Mouse (Mus musculus): ENCODE measurements around the gene Hspb1. TPM values are rescaled to one million over a fixed set of nuclear protein-coding genes. Genes with fewer than 3 reads are reported as not detected.

Hspb1 gene
- polyA plus RNA-seq, 1 experiment from 2014 or later: 952 TPM

DNA sequence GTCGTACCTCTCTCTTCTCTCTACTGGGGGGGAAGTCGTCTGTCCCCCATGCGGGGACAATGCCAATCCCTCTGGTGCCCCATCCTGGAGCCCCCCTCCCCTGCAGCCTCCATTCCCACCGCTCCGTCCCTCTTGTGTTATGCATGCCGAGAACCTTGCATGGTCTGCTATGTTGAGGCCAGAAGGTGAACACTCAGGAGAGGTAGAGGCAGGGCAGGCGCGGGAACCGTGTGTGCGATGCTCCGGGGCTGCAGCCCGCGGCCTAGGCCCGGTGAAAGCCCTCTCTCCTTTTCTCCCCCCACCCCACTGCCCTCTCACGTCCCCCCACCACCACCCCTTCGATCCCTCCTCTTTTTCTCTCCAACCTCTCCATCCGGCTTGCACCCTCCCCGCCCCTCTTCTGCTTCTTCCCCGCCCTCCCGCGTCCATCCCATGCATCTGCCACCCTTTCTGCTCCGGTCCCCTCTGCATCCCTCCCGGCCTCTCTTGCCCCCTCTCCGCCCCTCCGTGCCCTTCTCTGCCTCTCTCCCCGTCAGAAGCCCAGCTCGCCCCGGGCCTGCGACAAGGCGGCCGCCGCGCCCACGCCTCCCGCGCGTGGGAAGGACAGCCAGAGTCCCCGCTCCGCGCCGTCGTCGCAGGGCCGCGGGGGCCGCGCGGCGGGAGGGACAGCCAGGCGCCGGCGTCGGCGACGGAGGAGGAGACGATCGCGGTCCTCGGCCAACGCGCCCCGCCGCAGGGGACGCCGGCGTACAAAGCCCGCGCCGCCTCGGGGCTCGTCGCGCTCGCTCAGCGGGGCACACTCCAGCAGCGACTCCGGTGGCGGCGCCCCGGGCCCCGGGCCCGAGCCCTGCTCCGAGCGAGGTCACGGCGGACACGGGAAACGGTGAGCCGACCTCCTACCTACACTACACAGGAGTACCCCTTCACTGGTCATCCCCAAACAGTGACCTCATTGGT, 19.8 kb upstream of the Hspb1 start:
- peak overlapping the region; percentile 49 for H3K9ac ChIP-seq
- no peaks in the 10 kb centered on the region for H3K36me3 ChIP-seq
- no peak overlapping the region for H3K27ac ChIP-seq
- H3K4me2 ChIP-seq: peak overlapping the region; percentile 94
- no peaks in the 10 kb centered on the region for H3K9me3 ChIP-seq (replicated peaks)
- WGBS: 2% methylated on average over 71 of the region's 89 CpGs
- H3K4me3 ChIP-seq: peak overlapping the region; percentile 56
- peaks cover 19% of the 10 kb centered on the region for H3K4me1 ChIP-seq (replicated peaks)
- peaks cover 79% of the 10 kb centered on the region for H3K27me3 ChIP-seq
- no peak for ATAC-seq (replicated peaks; ENCODE audit: insufficient number of reproducible peaks, insufficient read depth, low FRiP score, low read depth)

GRCm38 (mm10) chr5:135868653-135869052, 19.1 kb upstream of the Hspb1 start:
- no peak for ATAC-seq (replicated peaks; ENCODE audit: insufficient number of reproducible peaks, insufficient read depth, low FRiP score, low read depth)
- H3K27me3 ChIP-seq: peaks cover 82% of the 10 kb centered on the region
- no peak overlapping the region for H3K27ac ChIP-seq

GRCm38 (mm10) chr5:135869661-135870423, 17.9 kb upstream of the Hspb1 start:
- H3K27ac ChIP-seq: no peak overlapping the region
- no peak overlapping the region for H3K4me3 ChIP-seq
- no peak overlapping the region for H3K9ac ChIP-seq
- ATAC-seq (replicated peaks; ENCODE audit: insufficient number of reproducible peaks, insufficient read depth, low FRiP score, low read depth): no peak
- H3K4me1 ChIP-seq (replicated peaks): peaks cover 27% of the 10 kb centered on the region
- H3K36me3 ChIP-seq: no peaks in the 10 kb centered on the region
- no peaks in the 10 kb centered on the region for H3K9me3 ChIP-seq (replicated peaks)
- 56% methylated on average over 14 of the region's 14 CpGs for WGBS
- no peak overlapping the region for H3K4me2 ChIP-seq
- peaks cover 75% of the 10 kb centered on the region for H3K27me3 ChIP-seq

More at GRCm38 (mm10) chr5:135868653-135869052, 19.1 kb upstream of the Hspb1 start:
- Histone ChIP-seq H3K36me3 (no peaks in the 10 kb centered on the region), H3K4me2 (peak overlapping the region; percentile 94), H3K4me3 (peak overlapping the region; percentile 56), H3K9me3 (replicated peaks) (no peaks in the 10 kb centered on the region), H3K4me1 (replicated peaks) (peaks cover 26% of the 10 kb centered on the region), H3K9ac (no peak overlapping the region)
- WGBS: 3% methylated on average over 27 of the region's 27 CpGs

DNA sequence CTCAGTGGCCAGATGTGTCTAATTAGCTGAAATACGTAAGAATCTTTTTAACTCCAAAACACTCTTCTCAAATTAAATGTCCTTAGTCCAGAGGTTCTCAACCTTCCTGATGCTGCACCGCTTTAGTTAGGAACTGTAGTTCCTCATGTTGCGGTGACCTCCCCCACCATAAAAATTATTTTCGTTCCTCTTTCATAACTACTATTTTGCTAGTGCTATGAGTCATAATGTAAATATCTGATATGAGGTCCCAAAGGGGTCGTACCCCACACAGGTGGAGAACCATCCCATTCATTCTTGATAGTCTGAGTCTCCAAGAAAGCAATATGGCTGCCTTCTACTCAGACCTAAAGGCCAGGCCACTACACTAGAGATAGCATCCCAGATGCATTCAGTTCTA, 17.2 kb upstream of the Hspb1 start:
- H3K4me1 ChIP-seq (replicated peaks): peaks cover 27% of the 10 kb centered on the region
- peaks cover 69% of the 10 kb centered on the region for H3K27me3 ChIP-seq
- no peak overlapping the region for H3K4me3 ChIP-seq
- no peak overlapping the region for H3K27ac ChIP-seq
- WGBS: 85% methylated on average over 5 of the region's 5 CpGs
- no peaks in the 10 kb centered on the region for H3K9me3 ChIP-seq (replicated peaks)
- no peak overlapping the region for H3K9ac ChIP-seq
- H3K36me3 ChIP-seq: no peaks in the 10 kb centered on the region
- H3K4me2 ChIP-seq: no peak overlapping the region
- no peak for ATAC-seq (replicated peaks; ENCODE audit: insufficient number of reproducible peaks, insufficient read depth, low FRiP score, low read depth)

DNA sequence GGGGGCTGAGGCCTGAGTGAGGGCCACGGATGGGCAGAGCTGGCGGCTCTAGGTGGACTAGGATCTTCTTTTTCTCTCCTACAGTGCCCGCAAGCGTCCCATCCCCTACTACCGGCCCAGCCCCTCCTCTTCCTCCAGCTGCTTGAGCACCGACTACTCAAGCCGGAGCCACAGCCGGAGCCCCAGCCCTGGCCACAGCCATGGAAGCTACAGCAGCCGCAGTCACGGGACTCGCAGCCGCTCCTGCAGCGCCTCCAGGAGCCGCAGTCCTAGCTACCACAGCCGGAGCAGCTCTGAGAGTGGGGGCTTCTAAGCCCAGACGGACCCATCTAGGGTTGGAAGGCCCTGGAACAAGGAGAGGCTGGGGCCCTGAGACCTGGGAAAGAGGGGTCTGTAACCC, 14.7 kb upstream of the Hspb1 start:
- H3K27ac ChIP-seq: no peak overlapping the region
- WGBS: 14% methylated on average over 15 of the region's 16 CpGs
- H3K27me3 ChIP-seq: peaks cover 49% of the 10 kb centered on the region
- peak overlapping the region; percentile 44; the same call in 1 of the 2 replicates for H3K4me2 ChIP-seq
- H3K9me3 ChIP-seq (replicated peaks): no peaks in the 10 kb centered on the region
- H3K9ac ChIP-seq: no peak overlapping the region
- no peaks in the 10 kb centered on the region for H3K36me3 ChIP-seq
- peaks cover 29% of the 10 kb centered on the region for H3K4me1 ChIP-seq (replicated peaks)
- H3K4me3 ChIP-seq: 0 out of 2 replicates have a peak overlapping the region, but pooled peaks have one; percentile 4
- ATAC-seq (replicated peaks; ENCODE audit: insufficient number of reproducible peaks, insufficient read depth, low FRiP score, low read depth): peak; percentile 11; the same call in 1 of the 2 replicates

DNA sequence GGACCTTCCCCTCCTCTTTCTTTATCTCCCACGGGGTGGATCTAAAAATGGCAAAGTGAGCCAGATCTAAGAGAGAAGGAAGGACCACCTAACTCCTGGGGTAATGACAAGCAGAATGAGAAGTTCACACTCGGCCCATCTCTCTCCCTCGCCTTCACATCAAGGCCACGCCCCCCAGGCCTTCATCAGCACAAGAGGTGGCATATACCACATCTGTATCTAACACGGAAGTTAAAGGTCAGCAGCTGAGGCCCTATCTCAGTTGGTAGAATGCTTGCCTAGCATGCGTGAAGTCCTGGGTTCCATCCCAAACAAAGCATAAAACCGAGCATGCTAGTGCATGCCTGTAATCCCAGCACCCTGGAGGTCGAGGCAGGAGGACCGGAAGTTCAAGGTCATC, 14.0 kb upstream of the Hspb1 start:
- Histone ChIP-seq H3K36me3 (no peaks in the 10 kb centered on the region), H3K4me1 (replicated peaks) (peaks cover 25% of the 10 kb centered on the region), H3K9me3 (replicated peaks) (no peaks in the 10 kb centered on the region), H3K27ac (no peak overlapping the region), H3K4me3 (no peak overlapping the region), H3K9ac (no peak overlapping the region), H3K4me2 (no peak overlapping the region), H3K27me3 (peaks cover 42% of the 10 kb centered on the region)
- WGBS: 53% methylated on average over 9 of the region's 9 CpGs
- ATAC-seq (replicated peaks; ENCODE audit: insufficient number of reproducible peaks, insufficient read depth, low FRiP score, low read depth): no peak

DNA sequence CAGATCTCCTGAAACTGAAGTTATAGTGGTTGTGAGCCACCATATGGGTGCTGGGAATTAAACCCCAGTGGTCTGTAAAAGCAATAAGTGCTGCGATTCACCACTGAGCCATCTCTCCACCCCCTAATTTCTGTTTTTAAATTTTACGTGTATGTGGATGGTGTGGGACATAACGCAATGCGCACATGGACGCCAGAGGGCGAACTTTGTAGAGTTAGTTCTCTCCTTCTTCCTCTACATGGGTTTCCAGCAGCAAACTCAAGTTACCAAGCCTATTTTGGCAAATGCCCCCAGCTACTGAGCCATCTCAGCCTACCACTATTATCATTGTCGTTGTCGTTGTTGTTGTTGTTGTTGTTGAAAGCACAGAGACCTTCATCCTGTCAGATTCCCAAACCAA, 10.5 kb upstream of the Hspb1 start:
- Histone ChIP-seq H3K4me2 (peak overlapping the region; percentile 75), H3K9me3 (replicated peaks) (no peaks in the 10 kb centered on the region), H3K27me3 (peaks cover 11% of the 10 kb centered on the region; the same call in 1 of the 2 replicates), H3K36me3 (no peaks in the 10 kb centered on the region), H3K4me1 (replicated peaks) (peaks cover 34% of the 10 kb centered on the region), H3K9ac (peak overlapping the region; percentile 40; the same call in 1 of the 2 replicates), H3K4me3 (peak overlapping the region; percentile 54), H3K27ac (peak overlapping the region; percentile 46)
- ATAC-seq (replicated peaks; ENCODE audit: insufficient number of reproducible peaks, insufficient read depth, low FRiP score, low read depth): no peak
- 15% methylated on average over 8 of the region's 8 CpGs for WGBS

- Histone ChIP-seq H3K9me3 (replicated peaks) (no peaks in the 10 kb centered on the region), H3K27ac (peak overlapping the region; percentile 46), H3K36me3 (no peaks in the 10 kb centered on the region), H3K27me3 (peaks cover 7% of the 10 kb centered on the region; the same call in 1 of the 2 replicates), H3K4me3 (peak overlapping the region; percentile 54), H3K4me1 (replicated peaks) (peaks cover 33% of the 10 kb centered on the region), H3K9ac (peak overlapping the region; percentile 40), H3K4me2 (peak overlapping the region; percentile 75)
- WGBS: 1% methylated on average over 16 of the region's 16 CpGs
- no peak for ATAC-seq (replicated peaks; ENCODE audit: insufficient number of reproducible peaks, insufficient read depth, low FRiP score, low read depth)
These were observed 9.9 kb upstream of the Hspb1 start for GRCm38 (mm10) chr5:135877831-135878231.

GRCm38 (mm10) chr5:135879449-135880158, 8.1 kb upstream of the Hspb1 start:
- H3K27ac ChIP-seq: peak overlapping the region; percentile 70
- ATAC-seq (replicated peaks; ENCODE audit: insufficient number of reproducible peaks, insufficient read depth, low FRiP score, low read depth): peak; percentile 83
- H3K9me3 ChIP-seq (replicated peaks): no peaks in the 10 kb centered on the region
- H3K27me3 ChIP-seq: no peaks in the 10 kb centered on the region
- peaks cover 25% of the 10 kb centered on the region for H3K4me1 ChIP-seq (replicated peaks)
- peak overlapping the region; percentile 18; the same call in 1 of the 2 replicates for H3K9ac ChIP-seq
- WGBS: 23% methylated on average over 13 of the region's 13 CpGs
- no peaks in the 10 kb centered on the region for H3K36me3 ChIP-seq
- H3K4me3 ChIP-seq: no peak overlapping the region
- peak overlapping the region; percentile 20; the same call in 1 of the 2 replicates for H3K4me2 ChIP-seq

DNA sequence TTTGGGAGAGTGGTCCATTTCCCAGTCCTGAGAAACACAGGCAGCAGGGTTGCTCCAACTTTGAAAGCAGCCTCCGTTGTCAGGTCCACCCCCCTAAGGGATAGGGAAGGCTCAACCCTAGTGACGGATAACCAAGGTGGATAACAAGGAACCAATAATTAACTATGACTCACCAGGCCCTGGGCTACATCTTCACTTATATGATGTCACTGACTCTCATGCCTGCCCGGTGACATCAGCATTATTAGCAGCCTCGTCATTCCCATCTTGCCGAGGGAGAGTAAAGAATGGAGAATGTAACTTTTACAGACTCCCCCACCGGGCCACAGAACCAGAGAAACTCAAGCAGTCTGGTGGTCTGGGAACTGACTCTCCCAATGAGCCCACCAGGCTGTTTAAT, 3.1 kb upstream of the Hspb1 start:
- H3K36me3 ChIP-seq: no peaks in the 10 kb centered on the region
- H3K9me3 ChIP-seq (replicated peaks): no peaks in the 10 kb centered on the region
- peaks cover 19% of the 10 kb centered on the region for H3K4me1 ChIP-seq (replicated peaks)
- no peaks in the 10 kb centered on the region for H3K27me3 ChIP-seq
- H3K4me3 ChIP-seq: no peak overlapping the region
- H3K9ac ChIP-seq: no peak overlapping the region
- no peak for ATAC-seq (replicated peaks; ENCODE audit: insufficient number of reproducible peaks, insufficient read depth, low FRiP score, low read depth)
- H3K27ac ChIP-seq: no peak overlapping the region
- 53% methylated on average over 6 of the region's 6 CpGs for WGBS
- H3K4me2 ChIP-seq: no peak overlapping the region
